Mouse (Mus musculus) G1E (cell line): ENCODE data around the gene Fam3b. TPM values are rescaled to one million over a fixed set of nuclear protein-coding genes. Genes with fewer than 3 reads are reported as not detected.

ENCODE experiments used
- ATAC-seq: 2 replicates; pipeline ENCODE4 v1.8.0; 2016; ENCODE audit warnings: mild to moderate bottlenecking; ENCODE audit not compliant: insufficient number of reproducible peaks, poor library complexity, low FRiP score, severe bottlenecking; ENCODE audit errors: extremely low read depth
- DNase-seq: peaks from one replicate; pipeline ENCODE4 v3.0.0; 2012; ENCODE audit warnings: low spot score
- H3K27me3 ChIP-seq: 2 replicates; pipeline ENCODE4 v1.6.1; 2012; ENCODE audit warnings: mild to moderate bottlenecking, low read length, inconsistent platforms; ENCODE audit not compliant: insufficient read depth
- H3K36me3 ChIP-seq: replicated peaks from 2 replicates; pipeline ENCODE3; 2012; ENCODE audit warnings: mild to moderate bottlenecking, inconsistent platforms
- H3K4me1 ChIP-seq: 2 replicates; pipeline ENCODE4 v1.6.1; 2012; ENCODE audit warnings: low read depth, low read length, inconsistent platforms, mixed read lengths; ENCODE audit not compliant: insufficient read depth
- H3K4me3 ChIP-seq: 2 replicates; pipeline ENCODE4 v1.5.1; 2012; ENCODE audit warnings: low read depth, mild to moderate bottlenecking, inconsistent platforms, low read length, moderate library complexity, mixed read lengths
- H3K9me3 ChIP-seq: replicated peaks from 2 replicates; pipeline ENCODE4 v1.6.1; 2012; ENCODE audit warnings: inconsistent platforms
- CTCF ChIP-seq: IDR thresholded peaks from 2 replicates; pipeline ENCODE4 v1.5.1; 2012; ENCODE audit warnings: low read depth, low read length, inconsistent platforms, mixed read lengths
- GATA1 ChIP-seq: IDR thresholded peaks from 2 replicates; pipeline ENCODE4 v1.6.1; 2012; ENCODE audit warnings: borderline replicate concordance, low read length, inconsistent platforms, mixed read lengths
- GATA2 ChIP-seq: IDR thresholded peaks from 2 replicates; pipeline ENCODE4 v1.6.1; 2012; ENCODE audit warnings: low read depth, low read length, inconsistent platforms, borderline replicate concordance
- POLR2AphosphoS5 ChIP-seq: IDR thresholded peaks from 2 replicates; pipeline ENCODE4 v1.6.1; 2012; ENCODE audit warnings: low read depth, low read length, inconsistent platforms; ENCODE audit not compliant: insufficient replicate concordance
- TAL1 ChIP-seq: conservative IDR thresholded peaks from 2 replicates; pipeline ENCODE4 v1.6.1; 2012; ENCODE audit warnings: low read depth, low read length, inconsistent platforms, mixed read lengths
- polyA plus RNA-seq: library from polyadenylated mRNA; stranded (reverse); fragments of >175 nt; gene quantifications from 2 replicates; pipeline ENCODE4 v1.2.3, GENCODE M21; 2012
- total RNA-seq, 2 experiments: library from RNA; stranded (forward) in 1 of 2; stranded (reverse) in 1 of 2; fragments of 200-1000 nt in 1 of 2; fragments of >200 nt in 1 of 2; fragmentation: Nextera tagmentation in 1 of 2; gene quantifications; 2 replicates each; pipeline ENCODE4 v1.2.3; 2014 to 2017

Gene Fam3b
- total and polyA plus RNA-seq, 3 experiments = 0.87 TPM; not detected in 2

- Histone ChIP-seq H3K9me3 (no peaks in the 10 kb centered on the region), H3K27me3 (peaks cover 4% of the 10 kb centered on the region; the same call in 1 of the 2 replicates), H3K4me3 (no peak overlapping the region), H3K36me3 (no peaks in the 10 kb centered on the region), H3K4me1 (no peaks in the 10 kb centered on the region)
- TF ChIP-seq TAL1 (no peak), GATA2 (no peak), CTCF (no peak), POLR2AphosphoS5 (no peak)
- ATAC-seq (no peak), DNase-seq (no peak)
Observed at GRCm38 (mm10) chr16:97459831-97460230, 54.8 kb downstream of the Fam3b start.

GRCm38 (mm10) chr16:97447386-97447785 is 67.2 kb downstream of the Fam3b start:
- DNase-seq (no peak), ATAC-seq (no peak)
- H3K27me3 ChIP-seq = peaks cover 3% of the 10 kb centered on the region; the same call in 1 of the 2 replicates
- H3K4me3 ChIP-seq = no peak overlapping the region
- H3K36me3 ChIP-seq = no peaks in the 10 kb centered on the region
- H3K4me1 ChIP-seq = no peaks in the 10 kb centered on the region
- TF ChIP-seq GATA1 (no peak), TAL1 (no peak), GATA2 (no peak), CTCF (no peak), POLR2AphosphoS5 (no peak)
- no peaks in the 10 kb centered on the region for H3K9me3 ChIP-seq

- Histone ChIP-seq H3K36me3 (no peaks in the 10 kb centered on the region), H3K4me3 (no peak overlapping the region), H3K4me1 (no peaks in the 10 kb centered on the region), H3K27me3 (no peaks in the 10 kb centered on the region), H3K9me3 (no peaks in the 10 kb centered on the region)
- DNase-seq (peak; percentile 34), ATAC-seq (0 out of 2 replicates have a peak, but pooled peaks have one; percentile 45)
- peak; percentile 93 for TF ChIP-seq CTCF
- no peak for TF ChIP-seq GATA1
- TF ChIP-seq TAL1 = no peak
- TF ChIP-seq GATA2 = no peak
- no peak for TF ChIP-seq POLR2AphosphoS5
Observed at GRCm38 (mm10) chr16:97443670-97444263, 70.8 kb downstream of the Fam3b start.

GRCm38 (mm10) chr16:97441967-97442366 is 72.6 kb downstream of the Fam3b start:
- ATAC-seq = no peak
- Histone ChIP-seq H3K9me3 (no peaks in the 10 kb centered on the region), H3K4me3 (no peak overlapping the region), H3K27me3 (no peaks in the 10 kb centered on the region), H3K4me1 (no peaks in the 10 kb centered on the region), H3K36me3 (no peaks in the 10 kb centered on the region)
- no peak for TF ChIP-seq TAL1
- no peak for TF ChIP-seq CTCF
- no peak for TF ChIP-seq GATA2
- TF ChIP-seq POLR2AphosphoS5 = no peak
- DNase-seq = no peak

GRCm38 (mm10) chr16:97438191-97438590 is 76.4 kb downstream of the Fam3b start:
- DNase-seq (no peak), ATAC-seq (no peak)
- Histone ChIP-seq H3K27me3 (no peaks in the 10 kb centered on the region), H3K9me3 (no peaks in the 10 kb centered on the region), H3K4me1 (no peaks in the 10 kb centered on the region), H3K36me3 (no peaks in the 10 kb centered on the region), H3K4me3 (no peak overlapping the region)
- TF ChIP-seq POLR2AphosphoS5 = no peak
- no peak for TF ChIP-seq TAL1
- TF ChIP-seq GATA2 = no peak
- no peak for TF ChIP-seq GATA1
- TF ChIP-seq CTCF = no peak

GRCm38 (mm10) chr16:97437448-97438056 is 77.1 kb downstream of the Fam3b start:
- H3K27me3 ChIP-seq = no peaks in the 10 kb centered on the region
- no peaks in the 10 kb centered on the region for H3K9me3 ChIP-seq
- DNase-seq (no peak), ATAC-seq (no peak)
- no peaks in the 10 kb centered on the region for H3K36me3 ChIP-seq
- H3K4me1 ChIP-seq = no peaks in the 10 kb centered on the region
- TF ChIP-seq GATA2 = no peak
- no peak for TF ChIP-seq GATA1
- TF ChIP-seq POLR2AphosphoS5 = no peak
- TF ChIP-seq TAL1 = no peak
- TF ChIP-seq CTCF = no peak
- H3K4me3 ChIP-seq = no peak overlapping the region
